Mouse (Mus musculus) spleen, postnatal 4 days (tissue): Measurements from ENCODE around the gene Itpr2.
A peak's percentile ranks its signal among the peaks of the same experiment; 100 is the strongest.

ENCODE experiments used
- DNase-seq, 2 experiments: peaks; one replicate each; pipeline ENCODE4 v3.0.0; 2022; ENCODE audit warnings: low spot score in 2 of 2

Itpr2 gene

DNA sequence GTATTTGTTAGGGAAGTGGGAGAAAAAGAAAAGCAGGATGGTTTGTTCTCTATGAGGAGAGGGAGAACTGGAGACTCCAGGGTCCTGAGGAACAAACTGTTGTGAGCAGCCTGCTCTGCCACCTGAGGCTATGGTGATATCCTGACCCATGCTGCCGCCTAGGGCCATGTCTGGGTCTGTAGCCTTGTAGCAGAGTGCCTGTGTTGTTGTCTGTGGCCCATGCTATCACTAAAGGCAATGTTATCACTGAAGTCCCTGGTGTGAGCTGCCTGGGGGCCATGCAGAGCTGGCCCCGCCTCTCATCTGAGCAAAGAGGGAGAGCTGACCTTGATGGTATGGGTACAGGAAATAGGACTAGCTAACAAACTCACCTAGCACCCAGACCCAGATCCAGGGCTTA lies 7.9 kb upstream of the Itpr2 start:
- DNase-seq: no peak

GRCm38 (mm10) chr6:146504459-146504858 lies 2.4 kb upstream of the Itpr2 start:
- DNase-seq: no peak

DNA sequence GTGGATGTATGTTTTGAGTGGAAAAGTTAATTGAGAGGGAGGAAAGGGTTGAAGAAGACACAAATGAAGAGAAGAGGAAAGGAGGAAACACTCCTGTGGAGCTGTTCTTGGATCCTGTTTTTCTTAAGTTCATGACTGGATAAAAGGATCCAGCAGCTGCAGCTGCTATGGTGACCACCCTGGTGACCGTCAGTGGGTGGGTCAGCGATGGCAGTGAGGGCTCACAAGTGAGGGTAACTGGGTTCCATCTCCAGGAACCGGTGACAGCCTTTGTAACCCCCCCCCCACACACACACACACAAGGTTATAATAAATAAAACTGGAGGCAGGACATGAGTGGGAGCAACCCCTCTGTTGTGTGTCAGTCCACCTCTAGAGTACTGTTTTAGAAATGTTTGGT lies 833 bp upstream of the Itpr2 start:
- DNase-seq: no peak

DNA sequence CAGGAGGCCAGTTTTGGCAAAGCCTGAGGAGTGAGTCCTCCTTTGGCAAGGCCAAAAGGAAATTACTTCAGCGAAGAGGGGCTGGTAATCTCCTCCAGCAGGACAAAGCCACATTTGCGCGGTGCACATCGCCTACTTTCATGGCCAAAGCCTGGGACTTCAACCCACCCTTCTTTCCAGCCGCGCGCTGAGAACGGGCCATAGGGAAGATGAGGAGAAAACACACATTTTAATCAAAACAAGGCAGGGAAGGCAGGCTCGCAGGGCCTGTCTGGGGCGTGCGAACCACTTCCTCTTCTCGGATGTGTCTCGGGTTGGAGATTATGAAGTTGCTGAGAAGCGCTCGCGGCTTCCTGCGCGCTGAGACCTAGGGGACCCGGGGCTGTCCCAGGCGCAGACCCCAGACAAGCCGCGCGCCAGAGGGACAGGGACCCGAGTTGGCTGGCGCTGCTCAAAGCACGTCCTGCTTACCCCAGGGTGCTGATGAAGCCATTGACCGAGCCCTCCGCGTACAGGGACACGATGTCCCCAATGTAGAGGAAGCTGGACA lies 632 bp downstream of the Itpr2 start:
- peak; percentile 62 to 83 for DNase-seq

GRCm38 (mm10) chr6:146500771-146501170 lies 1.3 kb downstream of the Itpr2 start:
- DNase-seq: no peak

DNA sequence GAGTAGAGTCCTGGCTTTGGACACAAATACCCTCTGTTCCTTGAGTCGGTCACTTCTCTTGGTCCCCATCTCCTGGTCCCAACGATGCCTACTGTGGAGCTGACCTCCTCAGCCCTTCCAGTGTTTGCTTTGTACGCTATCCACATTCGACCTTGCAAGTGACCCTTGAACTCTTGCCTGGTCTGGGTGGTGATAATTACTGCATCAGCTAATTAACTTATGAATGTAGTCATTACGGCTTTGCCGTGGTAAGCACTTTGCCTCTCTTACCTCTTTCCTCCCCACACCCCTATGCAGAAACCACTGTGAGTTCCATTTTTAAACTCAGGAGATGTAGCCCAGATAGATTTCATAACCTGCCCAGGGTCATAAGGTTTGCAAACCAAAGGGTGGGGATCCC lies 1.8 kb downstream of the Itpr2 start:
- DNase-seq: no peak

GRCm38 (mm10) chr6:146499566-146499965 lies 2.5 kb downstream of the Itpr2 start:
- DNase-seq: no peak

DNA sequence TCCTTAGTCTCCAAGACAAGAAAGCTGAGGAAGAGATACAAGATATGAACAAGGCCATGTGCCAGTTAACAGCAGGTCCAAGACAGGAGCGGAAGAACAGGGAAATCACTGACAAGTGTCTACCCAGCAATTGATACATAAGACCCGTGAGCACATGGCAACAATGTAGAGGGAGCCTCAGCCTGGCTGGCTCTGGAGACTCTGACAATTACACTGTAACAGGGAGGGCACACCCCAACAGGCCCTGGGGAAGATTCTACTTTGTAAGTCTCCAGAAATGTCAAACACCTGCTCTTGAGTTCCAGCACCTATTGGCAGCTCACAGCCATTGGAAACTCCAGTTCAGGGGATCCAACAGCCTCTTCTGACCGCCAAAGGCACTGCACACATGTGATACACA lies 3.6 kb downstream of the Itpr2 start:
- no peak for DNase-seq

GRCm38 (mm10) chr6:146497866-146498265 lies 4.2 kb downstream of the Itpr2 start:
- DNase-seq: no peak

DNA sequence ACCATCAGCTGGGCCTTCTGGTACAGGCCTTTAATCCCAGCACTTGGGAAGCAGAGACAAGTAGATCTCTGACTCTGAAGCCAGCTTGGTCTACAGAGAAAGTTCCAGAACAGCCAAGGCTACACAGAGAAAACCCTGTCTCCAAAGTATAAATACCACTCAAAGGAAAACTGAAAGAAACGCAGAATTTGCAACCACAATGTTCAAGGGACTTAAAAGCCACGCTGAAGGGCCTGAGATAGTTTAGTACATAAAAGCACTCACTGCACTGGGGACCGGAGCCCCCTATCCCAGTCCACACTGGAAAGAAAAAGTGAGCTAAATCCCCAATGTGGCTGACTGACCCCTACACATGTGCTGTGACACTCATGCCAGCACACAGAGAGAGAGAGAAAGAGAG lies 4.6 kb downstream of the Itpr2 start:
- no peak for DNase-seq

DNA sequence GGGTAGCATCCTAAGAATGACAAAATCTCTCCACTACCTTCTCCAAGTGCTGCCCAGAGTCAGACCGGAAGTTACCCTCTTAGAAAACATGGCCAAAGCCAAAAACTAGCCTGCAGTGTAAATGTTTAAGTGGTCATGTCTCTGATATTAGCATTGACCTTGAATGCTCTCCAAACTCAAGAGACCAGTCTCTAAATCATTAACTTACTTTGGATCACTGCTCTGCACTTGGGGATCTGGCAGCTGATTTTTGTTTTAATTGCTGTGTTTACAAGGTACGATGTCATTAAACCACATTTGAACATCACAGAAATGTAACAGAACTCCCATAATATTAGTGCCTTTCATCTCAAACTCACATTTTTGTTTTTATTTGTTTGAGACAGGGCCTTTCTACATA lies 10.3 kb downstream of the Itpr2 start:
- no peak for DNase-seq

DNA sequence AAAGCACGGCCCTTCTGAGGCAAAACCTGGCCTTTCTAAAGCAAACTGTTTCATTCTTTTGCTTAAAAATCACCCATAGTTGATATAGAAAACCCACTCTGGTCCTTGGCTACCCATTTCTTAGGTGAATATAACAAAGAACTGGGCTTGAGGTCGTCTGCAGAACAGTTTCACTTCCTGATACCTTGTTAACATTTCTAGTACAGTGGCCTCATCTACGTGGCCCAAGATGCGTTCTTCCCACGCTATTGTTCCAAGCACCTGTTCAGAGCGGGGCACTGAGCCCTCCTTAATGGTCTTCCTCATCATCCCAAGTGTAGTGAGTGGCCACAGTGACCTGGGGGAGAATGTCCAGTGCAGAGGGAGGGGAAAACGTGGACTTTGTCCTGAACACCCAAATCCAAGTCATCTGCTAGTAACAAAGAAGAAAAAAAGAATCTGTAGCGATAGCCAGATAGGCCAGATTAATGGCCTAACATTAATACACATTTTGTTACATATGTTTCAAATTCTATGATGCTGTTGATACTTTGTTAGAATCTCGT lies 11.5 kb downstream of the Itpr2 start:
- DNase-seq: no peak

DNA sequence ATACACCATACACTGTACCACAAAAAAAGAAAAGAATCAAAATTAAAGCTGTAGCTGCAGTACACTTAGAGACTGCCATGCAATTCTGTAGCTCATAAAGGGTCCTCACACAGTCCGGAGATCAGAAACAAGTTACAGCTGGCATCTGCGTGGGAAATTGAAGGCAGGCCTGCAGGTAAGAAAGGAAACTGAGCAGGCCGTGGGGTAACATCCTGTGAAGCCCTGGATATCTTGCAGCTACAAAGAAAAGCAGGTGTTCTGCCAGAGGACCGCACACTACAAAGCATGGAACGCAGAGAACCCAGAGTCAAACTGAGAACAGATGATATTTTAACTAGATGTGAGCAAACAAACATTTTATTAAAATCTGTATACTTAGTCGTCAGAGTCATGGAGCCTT lies 12.2 kb downstream of the Itpr2 start:
- no peak for DNase-seq

GRCm38 (mm10) chr6:146488749-146489148 lies 13.3 kb downstream of the Itpr2 start:
- no peak for DNase-seq

- DNase-seq: no peak
Observed at GRCm38 (mm10) chr6:146487079-146487478, 14.9 kb downstream of the Itpr2 start.

DNA sequence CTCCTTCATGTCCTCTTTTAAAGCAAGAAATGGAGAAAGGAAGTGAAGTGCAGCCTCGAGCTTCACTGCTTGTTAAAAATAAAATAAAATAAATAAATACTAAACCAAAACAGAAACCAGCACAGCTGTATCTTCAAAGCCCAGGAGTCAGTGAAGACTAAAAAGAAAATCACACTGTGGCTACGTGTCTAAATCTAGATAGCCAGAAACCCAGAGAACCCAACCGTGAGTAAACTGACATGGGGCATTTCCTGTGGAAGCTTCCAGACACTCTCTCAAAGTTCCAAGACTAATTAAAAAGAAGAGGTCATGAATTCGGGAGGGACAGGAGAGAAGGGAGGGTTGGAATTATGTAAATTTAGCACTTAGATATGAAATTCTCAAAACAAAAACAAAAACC lies 15.9 kb downstream of the Itpr2 start:
- no peak for DNase-seq

GRCm38 (mm10) chr6:146481441-146481840 lies 20.6 kb downstream of the Itpr2 start:
- no peak for DNase-seq

- no peak for DNase-seq
Observed at GRCm38 (mm10) chr6:146480925-146481324, 21.1 kb downstream of the Itpr2 start.

DNA sequence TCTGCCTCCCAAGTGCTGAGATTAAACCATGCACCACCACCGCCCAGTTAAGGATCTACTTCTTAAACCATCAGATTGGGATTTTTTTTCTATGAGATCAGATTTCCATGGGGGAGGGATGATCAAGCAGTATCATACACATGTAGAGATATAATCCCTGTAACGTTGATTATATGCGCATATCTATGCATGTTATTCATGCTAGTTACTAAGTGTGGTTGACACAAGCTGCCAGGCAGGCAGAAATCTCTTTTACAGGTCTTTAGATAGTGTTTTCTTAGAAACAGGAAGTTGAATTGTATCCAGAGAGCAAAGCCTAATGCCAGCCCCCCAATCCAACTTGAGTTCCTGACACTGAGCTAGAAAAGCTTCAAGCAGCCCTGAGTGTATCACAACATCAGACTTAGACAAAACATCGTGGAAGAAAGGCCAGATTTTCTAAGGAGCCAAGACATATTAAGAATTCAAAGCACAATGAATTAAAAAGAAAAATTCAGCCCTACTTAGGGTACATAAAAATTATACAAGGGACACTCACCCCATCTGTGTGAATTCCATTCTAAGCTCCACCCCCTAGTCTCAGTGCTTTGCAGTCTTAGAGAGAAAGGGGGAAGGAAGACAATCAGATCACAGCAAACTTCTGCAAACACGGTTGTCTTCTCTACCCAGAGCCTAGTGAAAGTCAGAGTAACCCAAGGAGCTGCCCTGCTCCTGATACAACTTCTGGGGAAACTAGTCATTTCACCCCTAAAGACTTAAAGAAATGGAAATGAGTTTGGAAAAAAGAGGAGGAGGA lies 22.9 kb downstream of the Itpr2 start:
- no peak for DNase-seq

DNA sequence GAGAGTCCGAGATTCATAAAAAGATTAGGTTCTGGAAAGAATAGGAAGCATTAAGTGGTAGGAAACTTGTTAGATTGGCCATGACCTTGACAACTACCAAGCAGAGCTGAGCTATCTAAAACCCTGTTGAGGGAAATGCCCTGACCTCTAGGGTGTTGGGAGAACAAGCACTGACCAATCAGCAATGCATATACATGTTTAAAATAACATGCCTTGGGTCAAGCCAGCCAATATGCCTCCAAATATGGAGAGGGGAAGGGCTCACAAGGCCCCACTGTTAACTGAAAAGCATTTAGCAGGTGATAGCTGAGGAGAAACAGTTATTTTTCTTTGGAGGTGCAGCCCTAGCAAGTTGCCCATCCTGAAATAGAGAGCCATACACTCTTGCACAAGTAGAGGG lies 25.2 kb downstream of the Itpr2 start:
- DNase-seq: no peak

- no peak for DNase-seq
Observed at GRCm38 (mm10) chr6:146474166-146474565, 27.9 kb downstream of the Itpr2 start.

DNA sequence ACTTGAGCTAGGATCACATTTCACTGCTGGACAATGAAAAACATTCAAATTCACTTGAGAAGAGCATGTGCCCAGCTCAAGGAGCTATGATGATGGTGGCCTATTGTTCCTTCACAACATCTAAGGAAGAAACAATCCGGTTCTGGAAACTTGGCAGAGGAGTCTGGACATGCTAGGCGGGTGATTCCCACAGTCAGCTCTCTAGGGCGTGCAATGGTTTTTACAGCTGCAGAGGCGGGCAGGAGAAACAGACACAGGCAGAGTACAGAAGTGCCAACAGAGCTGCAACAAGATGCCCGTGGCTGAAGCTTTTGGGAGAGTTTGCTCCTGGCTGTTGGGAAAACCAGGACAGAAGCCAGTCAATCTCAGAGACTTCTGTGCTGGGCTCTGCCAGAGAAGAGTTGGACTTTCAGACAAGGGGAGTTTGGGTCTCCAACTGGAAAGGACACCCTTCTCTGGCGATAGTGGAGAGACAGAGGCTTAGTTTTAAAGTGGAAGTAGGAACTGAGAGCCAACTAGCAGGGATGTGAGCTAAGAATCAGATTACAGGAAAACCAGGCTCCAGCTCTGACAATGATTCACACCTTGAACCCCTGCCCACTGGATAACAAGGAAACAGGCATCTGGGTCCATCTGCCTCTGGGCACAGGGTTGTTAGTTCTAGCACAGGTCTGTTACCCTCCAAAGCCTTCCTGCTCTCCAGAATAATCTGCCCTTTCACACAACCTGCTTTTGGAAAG lies 28.6 kb downstream of the Itpr2 start:
- DNase-seq: no peak

- DNase-seq: no peak
Observed at GRCm38 (mm10) chr6:146470378-146470777, 31.6 kb downstream of the Itpr2 start.
